Mouse (Mus musculus): ENCODE data around the gene Zfp358. TPM values are rescaled to one million over a fixed set of nuclear protein-coding genes. Genes with fewer than 3 reads are reported as not detected.
A peak's percentile ranks its signal among the peaks of the same experiment; 100 is the strongest.

The Zfp358 gene
- 71.3 and 80.8 TPM in 2 replicates for polyA plus RNA-seq (2016; fragmentation: Nextera tagmentation; extraction: Ambion mirVana)

- WGBS: under 1% methylated on average over 64 of the region's 64 CpGs
- Histone ChIP-seq H3K4me3 (peak within 1 kb of the TSS; percentile 81), H3K9me3 (replicated peaks) (peaks cover 20% of the 10 kb centered on the region), H3K36me3 (peaks cover 43% of the 10 kb centered on the region), H3K27me3 (ENCODE audit: low read depth, poor library complexity, severe bottlenecking) (no peaks in the 10 kb centered on the region), H3K4me1 (peaks cover 13% of the 10 kb centered on the region; the same call in 1 of the 2 replicates), H3K27ac (peak within 1 kb of the TSS; percentile 99)
- DNase-seq (ENCODE audit: low spot score): peak; percentile 89
These were observed at the start of gene Zfp358 for GRCm38 (mm10) chr8:3492901-3493844. Zfp358 (plus strand) TSS chr8:3493138.

GRCm38 (mm10) chr8:3449226-3449625 lies 43.7 kb upstream of the Zfp358 start:
- WGBS: 94% methylated on average over 2 of the region's 2 CpGs
- H3K36me3 ChIP-seq: peaks cover 83% of the 10 kb centered on the region

GRCm38 (mm10) chr8:3450670-3451069 lies 42.3 kb upstream of the Zfp358 start:
- 35% methylated on average over 5 of the region's 5 CpGs for WGBS
- H3K4me3 ChIP-seq: no peak overlapping the region
- no peaks in the 10 kb centered on the region for H3K9me3 ChIP-seq (replicated peaks)
- peak; percentile 76 for DNase-seq (ENCODE audit: low spot score)
- no peak overlapping the region for H3K27ac ChIP-seq
- H3K27me3 ChIP-seq (ENCODE audit: low read depth, poor library complexity, severe bottlenecking): no peaks in the 10 kb centered on the region
- no peaks in the 10 kb centered on the region for H3K4me1 ChIP-seq
- H3K36me3 ChIP-seq: peaks cover 86% of the 10 kb centered on the region

More at GRCm38 (mm10) chr8:3449226-3449625, 43.7 kb upstream of the Zfp358 start:
- Histone ChIP-seq H3K4me3 (no peak overlapping the region), H3K27ac (no peak overlapping the region), H3K9me3 (replicated peaks) (no peaks in the 10 kb centered on the region), H3K4me1 (no peaks in the 10 kb centered on the region), H3K27me3 (ENCODE audit: low read depth, poor library complexity, severe bottlenecking) (no peaks in the 10 kb centered on the region)
- no peak for DNase-seq (ENCODE audit: low spot score)

GRCm38 (mm10) chr8:3451992-3452391 lies 40.9 kb upstream of the Zfp358 start:
- no peaks in the 10 kb centered on the region for H3K4me1 ChIP-seq
- WGBS: 98% methylated on average over 25 of the region's 25 CpGs
- H3K4me3 ChIP-seq: no peak overlapping the region
- no peak for DNase-seq (ENCODE audit: low spot score)
- no peaks in the 10 kb centered on the region for H3K27me3 ChIP-seq (ENCODE audit: low read depth, poor library complexity, severe bottlenecking)
- peaks cover 93% of the 10 kb centered on the region for H3K36me3 ChIP-seq
- H3K27ac ChIP-seq: no peak overlapping the region
- H3K9me3 ChIP-seq (replicated peaks): no peaks in the 10 kb centered on the region

- Histone ChIP-seq H3K4me1 (peaks cover 9% of the 10 kb centered on the region), H3K9me3 (replicated peaks) (no peaks in the 10 kb centered on the region), H3K27ac (no peak overlapping the region), H3K27me3 (ENCODE audit: low read depth, poor library complexity, severe bottlenecking) (no peaks in the 10 kb centered on the region), H3K4me3 (no peak overlapping the region), H3K36me3 (peaks cover 8% of the 10 kb centered on the region)
- 89% methylated on average over 2 of the region's 2 CpGs for WGBS
- no peak for DNase-seq (ENCODE audit: low spot score)
These were observed 29.7 kb upstream of the Zfp358 start for GRCm38 (mm10) chr8:3463248-3463647.

- H3K4me3 ChIP-seq: no peak overlapping the region
- peak; percentile 71 for DNase-seq (ENCODE audit: low spot score)
- no peak overlapping the region for H3K27ac ChIP-seq
- H3K36me3 ChIP-seq: no peaks in the 10 kb centered on the region
- H3K9me3 ChIP-seq (replicated peaks): no peaks in the 10 kb centered on the region
- H3K4me1 ChIP-seq: peaks cover 10% of the 10 kb centered on the region
- WGBS: 67% methylated on average over 5 of the region's 5 CpGs
- no peaks in the 10 kb centered on the region for H3K27me3 ChIP-seq (ENCODE audit: low read depth, poor library complexity, severe bottlenecking)
These were observed 28.6 kb upstream of the Zfp358 start for GRCm38 (mm10) chr8:3464309-3464708.

- WGBS: 9% methylated on average over 32 of the region's 32 CpGs
- peak within 1 kb of the TSS; percentile 96 for H3K27ac ChIP-seq
These were observed 25.7 kb upstream of the Zfp358 start, which contains the start of gene Pex11g for GRCm38 (mm10) chr8:3467006-3467885. Pex11g (minus strand) TSS chr8:3467680.

GRCm38 (mm10) chr8:3467886-3468545 lies 24.9 kb upstream of the Zfp358 start:
- peak overlapping the region; percentile 61 for H3K4me3 ChIP-seq
- no peaks in the 10 kb centered on the region for H3K27me3 ChIP-seq (ENCODE audit: low read depth, poor library complexity, severe bottlenecking)
- WGBS: 56% methylated on average over 9 of the region's 9 CpGs
- peak overlapping the region; percentile 96 for H3K27ac ChIP-seq
- H3K36me3 ChIP-seq: no peaks in the 10 kb centered on the region
- peak; percentile 38 for DNase-seq (ENCODE audit: low spot score)
- H3K4me1 ChIP-seq: peaks cover 13% of the 10 kb centered on the region
- no peaks in the 10 kb centered on the region for H3K9me3 ChIP-seq (replicated peaks)

More at GRCm38 (mm10) chr8:3467006-3467885, 25.7 kb upstream of the Zfp358 start, which contains the start of gene Pex11g:
- H3K9me3 ChIP-seq (replicated peaks): no peaks in the 10 kb centered on the region
- H3K27me3 ChIP-seq (ENCODE audit: low read depth, poor library complexity, severe bottlenecking): no peaks in the 10 kb centered on the region
- H3K4me3 ChIP-seq: peak within 1 kb of the TSS; percentile 61
- DNase-seq (ENCODE audit: low spot score): peak; percentile 99
- H3K4me1 ChIP-seq: peaks cover 13% of the 10 kb centered on the region
- no peaks in the 10 kb centered on the region for H3K36me3 ChIP-seq

- DNase-seq (ENCODE audit: low spot score): no peak
- peaks cover 13% of the 10 kb centered on the region for H3K4me1 ChIP-seq
- WGBS: 94% methylated on average over 1 of the region's 1 CpGs
These were observed 24.1 kb upstream of the Zfp358 start for GRCm38 (mm10) chr8:3468838-3469237.

GRCm38 (mm10) chr8:3470562-3470961 lies 22.4 kb upstream of the Zfp358 start, which contains the start of gene Tex45:
Tex45 (plus strand) TSS chr8:3470862.
- H3K27me3 ChIP-seq (ENCODE audit: low read depth, poor library complexity, severe bottlenecking): peaks cover 6% of the 10 kb centered on the region
- H3K4me3 ChIP-seq: no peak within 1 kb of the TSS
- H3K9me3 ChIP-seq (replicated peaks): no peaks in the 10 kb centered on the region
- H3K36me3 ChIP-seq: no peaks in the 10 kb centered on the region
- no peak for DNase-seq (ENCODE audit: low spot score)
- peaks cover 13% of the 10 kb centered on the region for H3K4me1 ChIP-seq
- H3K27ac ChIP-seq: no peak within 1 kb of the TSS

More at GRCm38 (mm10) chr8:3468838-3469237, 24.1 kb upstream of the Zfp358 start:
- H3K9me3 ChIP-seq (replicated peaks): no peaks in the 10 kb centered on the region
- no peaks in the 10 kb centered on the region for H3K27me3 ChIP-seq (ENCODE audit: low read depth, poor library complexity, severe bottlenecking)
- no peak overlapping the region for H3K4me3 ChIP-seq
- no peaks in the 10 kb centered on the region for H3K36me3 ChIP-seq
- 0 out of 2 replicates have a peak overlapping the region, but pooled peaks have one; percentile 96 for H3K27ac ChIP-seq

GRCm38 (mm10) chr8:3475715-3476429 lies 17.1 kb upstream of the Zfp358 start:
- peak overlapping the region; percentile 41 for H3K4me3 ChIP-seq
- no peaks in the 10 kb centered on the region for H3K9me3 ChIP-seq (replicated peaks)
- 25% methylated on average over 37 of the region's 37 CpGs for WGBS
- peaks cover 6% of the 10 kb centered on the region for H3K4me1 ChIP-seq
- H3K27ac ChIP-seq: no peak overlapping the region
- H3K36me3 ChIP-seq: no peaks in the 10 kb centered on the region
- DNase-seq (ENCODE audit: low spot score): no peak
- peaks cover 29% of the 10 kb centered on the region for H3K27me3 ChIP-seq (ENCODE audit: low read depth, poor library complexity, severe bottlenecking)
